Mouse (Mus musculus): Measurements from ENCODE around the gene Kcnmb2. TPM values are rescaled to one million over a fixed set of nuclear protein-coding genes. Genes with fewer than 3 reads are reported as not detected.

The Kcnmb2 gene
- polyA plus RNA-seq, 1 experiment from 2014 or later, result 0.42 TPM

DNA sequence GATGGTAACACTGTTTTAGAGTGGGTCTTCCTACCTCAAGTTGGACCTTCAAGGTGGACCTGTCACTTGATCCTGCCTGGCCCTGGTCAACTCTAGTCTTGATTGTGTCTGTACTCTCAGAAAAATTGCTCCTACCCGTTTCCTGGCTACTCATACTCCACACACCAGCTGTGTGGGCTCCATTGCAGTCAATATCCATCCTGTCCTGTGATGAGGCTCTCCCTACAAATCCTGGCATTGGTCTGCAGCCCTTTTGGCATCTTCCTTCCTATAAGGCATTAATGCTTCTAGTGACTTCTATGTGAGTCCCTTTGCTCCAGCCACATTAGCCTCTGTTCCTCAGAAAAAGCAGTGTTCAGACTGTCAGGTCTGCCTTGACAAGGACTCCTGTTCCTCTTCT is 228.4 kb downstream of the Kcnmb2 start:
- ATAC-seq (replicated peaks; ENCODE audit: insufficient number of reproducible peaks, low FRiP score, low TSS enrichment), result no peak

DNA sequence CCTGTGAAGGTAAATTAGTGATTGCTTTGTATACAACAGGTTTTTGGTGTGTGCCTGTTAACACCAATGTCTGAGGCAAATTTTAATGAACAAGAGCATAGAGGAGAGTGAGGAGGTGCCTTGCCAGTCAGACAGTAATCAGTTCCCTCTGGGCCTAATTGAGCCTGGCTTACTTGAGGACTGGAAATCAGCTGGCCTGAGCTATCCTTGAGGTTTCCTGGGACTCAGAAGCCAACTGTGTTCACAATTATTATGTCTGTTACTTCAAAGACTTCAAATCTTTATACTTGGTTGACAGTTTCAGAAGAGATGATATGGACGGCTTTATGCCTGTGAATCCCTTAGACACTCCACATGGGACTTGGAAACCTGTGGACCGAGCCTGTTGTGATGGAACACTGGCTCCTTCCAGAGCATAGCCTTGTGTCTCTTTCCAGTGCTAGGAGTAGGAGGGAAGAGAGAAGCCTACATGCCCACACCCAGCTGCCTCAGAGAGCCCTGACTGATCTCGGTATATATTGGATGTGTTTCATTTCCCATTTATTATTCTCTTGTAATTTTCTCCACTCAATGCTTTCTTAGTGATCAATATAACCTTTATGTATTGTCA is 230.2 kb downstream of the Kcnmb2 start:
- Histone ChIP-seq H3K9me3 (replicated peaks; ENCODE audit: control insufficient read depth, low read length) (no peaks in the 10 kb centered on the region), H3K4me1 (ENCODE audit: control insufficient read depth, insufficient read depth, low read length) (no peaks in the 10 kb centered on the region), H3K4me3 (ENCODE audit: low read depth, low read length) (no peak overlapping the region), H3K27ac (ENCODE audit: low read depth, low read length) (no peak overlapping the region), H3K9ac (ENCODE audit: low read depth, low read length) (no peak overlapping the region), H3K36me3 (ENCODE audit: control insufficient read depth, insufficient read depth, low read length) (no peaks in the 10 kb centered on the region), H3K4me2 (no peak overlapping the region), H3K27me3 (ENCODE audit: control insufficient read depth, insufficient read depth, low read length) (no peaks in the 10 kb centered on the region)
- 81% methylated on average over 3 of the region's 3 CpGs for WGBS (ENCODE audit: insufficient replicate concordance)
- no peak for ATAC-seq (replicated peaks; ENCODE audit: insufficient number of reproducible peaks, low FRiP score, low TSS enrichment)

More for the DNA sequence above, 228.4 kb downstream of the Kcnmb2 start:
- H3K9ac ChIP-seq (ENCODE audit: low read depth, low read length), result no peak overlapping the region
- no peak overlapping the region for H3K4me3 ChIP-seq (ENCODE audit: low read depth, low read length)
- WGBS (ENCODE audit: insufficient replicate concordance), result 60% methylated on average over 1 of the region's 1 CpGs
- H3K4me1 ChIP-seq (ENCODE audit: control insufficient read depth, insufficient read depth, low read length), result no peaks in the 10 kb centered on the region
- no peak overlapping the region for H3K27ac ChIP-seq (ENCODE audit: low read depth, low read length)
- H3K27me3 ChIP-seq (ENCODE audit: control insufficient read depth, insufficient read depth, low read length), result no peaks in the 10 kb centered on the region
- H3K9me3 ChIP-seq (replicated peaks; ENCODE audit: control insufficient read depth, low read length), result no peaks in the 10 kb centered on the region
- no peak overlapping the region for H3K4me2 ChIP-seq
- H3K36me3 ChIP-seq (ENCODE audit: control insufficient read depth, insufficient read depth, low read length), result no peaks in the 10 kb centered on the region

- Histone ChIP-seq H3K36me3 (ENCODE audit: control insufficient read depth, insufficient read depth, low read length) (no peaks in the 10 kb centered on the region), H3K4me1 (ENCODE audit: control insufficient read depth, insufficient read depth, low read length) (no peaks in the 10 kb centered on the region), H3K27ac (ENCODE audit: low read depth, low read length) (no peak overlapping the region), H3K4me3 (ENCODE audit: low read depth, low read length) (no peak overlapping the region), H3K27me3 (ENCODE audit: control insufficient read depth, insufficient read depth, low read length) (no peaks in the 10 kb centered on the region), H3K4me2 (no peak overlapping the region), H3K9me3 (replicated peaks; ENCODE audit: control insufficient read depth, low read length) (no peaks in the 10 kb centered on the region), H3K9ac (ENCODE audit: low read depth, low read length) (no peak overlapping the region)
- WGBS (ENCODE audit: insufficient replicate concordance), result 78% methylated on average over 5 of the region's 5 CpGs
- no peak for ATAC-seq (replicated peaks; ENCODE audit: insufficient number of reproducible peaks, low FRiP score, low TSS enrichment)
These were observed 241.9 kb downstream of the Kcnmb2 start for GRCm38 (mm10) chr3:32144194-32144593.

DNA sequence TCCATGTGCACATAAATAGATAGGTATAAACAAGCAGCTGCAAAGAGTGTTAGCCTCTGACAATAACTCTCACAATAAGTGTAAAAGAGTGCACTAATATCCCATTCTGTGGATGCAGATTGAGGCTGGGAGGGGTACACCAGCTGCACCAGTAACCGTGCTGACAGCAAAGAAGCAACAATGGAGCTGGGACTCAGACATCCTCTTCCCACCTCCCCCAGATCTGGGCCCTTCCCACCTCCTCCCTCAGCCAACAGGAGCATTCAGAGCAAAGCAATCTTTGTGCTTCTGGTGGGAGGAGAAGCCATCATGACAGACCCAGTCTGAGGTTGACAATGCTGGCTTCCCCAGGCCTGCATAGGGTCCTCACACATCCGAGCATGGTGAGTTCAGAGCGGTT is 242.3 kb downstream of the Kcnmb2 start:
- Histone ChIP-seq H3K27ac (ENCODE audit: low read depth, low read length) (no peak overlapping the region), H3K4me2 (no peak overlapping the region), H3K27me3 (ENCODE audit: control insufficient read depth, insufficient read depth, low read length) (no peaks in the 10 kb centered on the region), H3K4me1 (ENCODE audit: control insufficient read depth, insufficient read depth, low read length) (no peaks in the 10 kb centered on the region), H3K36me3 (ENCODE audit: control insufficient read depth, insufficient read depth, low read length) (no peaks in the 10 kb centered on the region), H3K4me3 (ENCODE audit: low read depth, low read length) (no peak overlapping the region), H3K9me3 (replicated peaks; ENCODE audit: control insufficient read depth, low read length) (no peaks in the 10 kb centered on the region), H3K9ac (ENCODE audit: low read depth, low read length) (no peak overlapping the region)
- WGBS (ENCODE audit: insufficient replicate concordance), result 53% methylated on average over 3 of the region's 3 CpGs
- ATAC-seq (replicated peaks; ENCODE audit: insufficient number of reproducible peaks, low FRiP score, low TSS enrichment), result no peak

DNA sequence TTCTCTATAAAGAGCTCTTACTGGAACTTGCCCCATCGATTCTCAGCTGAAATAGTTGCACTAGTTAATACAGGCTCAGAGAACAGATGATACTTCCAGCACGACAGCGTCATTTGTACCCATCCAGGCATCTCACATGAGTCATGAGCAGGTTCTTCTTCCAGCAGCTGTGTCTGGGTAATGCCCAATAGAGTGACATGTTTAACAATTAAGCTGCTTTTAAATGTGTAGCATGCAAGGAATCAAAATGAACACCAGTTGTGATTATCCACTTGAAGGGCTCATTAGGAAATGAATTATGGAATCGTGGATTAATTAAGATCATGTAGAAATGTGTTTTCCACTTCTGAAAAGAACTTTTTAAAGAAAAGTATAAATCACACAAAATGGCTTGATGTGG is 245.4 kb downstream of the Kcnmb2 start:
- no peak overlapping the region for H3K9ac ChIP-seq (ENCODE audit: low read depth, low read length)
- no peaks in the 10 kb centered on the region for H3K27me3 ChIP-seq (ENCODE audit: control insufficient read depth, insufficient read depth, low read length)
- H3K4me3 ChIP-seq (ENCODE audit: low read depth, low read length), result no peak overlapping the region
- H3K4me1 ChIP-seq (ENCODE audit: control insufficient read depth, insufficient read depth, low read length), result no peaks in the 10 kb centered on the region
- H3K9me3 ChIP-seq (replicated peaks; ENCODE audit: control insufficient read depth, low read length), result no peaks in the 10 kb centered on the region
- WGBS (ENCODE audit: insufficient replicate concordance), result 72% methylated on average over 4 of the region's 4 CpGs
- H3K27ac ChIP-seq (ENCODE audit: low read depth, low read length), result no peak overlapping the region
- no peak for ATAC-seq (replicated peaks; ENCODE audit: insufficient number of reproducible peaks, low FRiP score, low TSS enrichment)
- H3K4me2 ChIP-seq, result no peak overlapping the region
- H3K36me3 ChIP-seq (ENCODE audit: control insufficient read depth, insufficient read depth, low read length), result no peaks in the 10 kb centered on the region

DNA sequence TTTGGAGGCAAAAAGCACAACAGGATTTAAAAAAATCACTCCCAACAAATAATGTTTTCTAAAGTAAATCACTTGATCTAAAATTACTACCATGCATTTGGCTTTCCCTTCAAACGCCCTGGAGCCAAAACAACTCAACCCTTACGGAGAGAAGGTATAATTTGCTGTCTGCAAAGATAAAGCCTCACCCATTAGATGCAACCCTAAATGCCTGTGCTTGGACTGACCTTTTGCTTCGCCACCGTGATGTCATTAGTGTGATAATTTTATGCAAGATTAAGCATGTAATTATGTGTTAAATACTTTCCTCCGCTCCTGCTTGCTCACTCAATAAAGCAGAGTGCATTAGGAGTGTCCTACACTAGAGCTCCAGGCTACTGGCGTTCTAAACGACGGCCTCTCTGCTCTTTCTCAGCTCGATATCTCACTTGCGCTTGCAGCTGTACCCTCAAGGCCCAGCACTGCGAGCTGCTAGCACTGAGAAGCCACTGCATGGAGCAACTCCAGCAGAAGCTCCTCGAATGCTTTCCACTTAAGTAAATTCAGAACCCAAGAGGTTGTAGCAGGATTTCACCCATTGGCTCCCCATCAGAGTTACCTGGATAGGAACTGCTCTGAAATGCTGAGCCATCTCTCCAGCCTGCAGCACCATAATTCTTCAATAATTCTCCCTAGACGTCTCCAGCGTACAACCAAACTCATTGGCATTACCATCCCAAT is 247.7 kb downstream of the Kcnmb2 start:
- Histone ChIP-seq H3K9me3 (replicated peaks; ENCODE audit: control insufficient read depth, low read length) (no peaks in the 10 kb centered on the region), H3K27ac (ENCODE audit: low read depth, low read length) (no peak overlapping the region), H3K36me3 (ENCODE audit: control insufficient read depth, insufficient read depth, low read length) (no peaks in the 10 kb centered on the region), H3K9ac (ENCODE audit: low read depth, low read length) (no peak overlapping the region), H3K4me3 (ENCODE audit: low read depth, low read length) (no peak overlapping the region), H3K4me2 (no peak overlapping the region), H3K27me3 (ENCODE audit: control insufficient read depth, insufficient read depth, low read length) (no peaks in the 10 kb centered on the region), H3K4me1 (ENCODE audit: control insufficient read depth, insufficient read depth, low read length) (no peaks in the 10 kb centered on the region)
- ATAC-seq (replicated peaks; ENCODE audit: insufficient number of reproducible peaks, low FRiP score, low TSS enrichment), result no peak
- 74% methylated on average over 14 of the region's 14 CpGs for WGBS (ENCODE audit: insufficient replicate concordance)

DNA sequence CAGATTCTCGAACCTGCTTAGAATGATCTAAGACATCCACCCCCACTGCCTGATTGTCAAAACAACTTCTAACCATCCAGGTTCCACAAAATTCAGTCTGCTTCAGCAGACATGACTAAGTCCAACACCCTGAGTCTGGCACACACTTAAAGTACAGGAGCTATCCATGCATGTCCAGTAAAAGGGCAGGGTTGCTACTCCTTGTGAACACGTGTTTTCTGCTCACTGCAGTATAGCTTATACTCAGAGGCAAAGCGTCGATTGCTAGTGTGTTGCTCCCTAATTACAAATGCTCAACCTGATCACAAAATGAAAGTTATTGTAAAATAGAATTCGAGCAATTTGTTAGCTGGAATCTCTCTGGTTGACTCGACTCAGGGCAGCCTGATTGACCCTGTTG is 278.2 kb downstream of the Kcnmb2 start:
- H3K4me2 ChIP-seq, result no peak overlapping the region
- no peak for ATAC-seq (replicated peaks; ENCODE audit: insufficient number of reproducible peaks, low FRiP score, low TSS enrichment)
- H3K4me1 ChIP-seq (ENCODE audit: control insufficient read depth, insufficient read depth, low read length), result no peaks in the 10 kb centered on the region
- H3K36me3 ChIP-seq (ENCODE audit: control insufficient read depth, insufficient read depth, low read length), result no peaks in the 10 kb centered on the region
- no peaks in the 10 kb centered on the region for H3K27me3 ChIP-seq (ENCODE audit: control insufficient read depth, insufficient read depth, low read length)
- WGBS (ENCODE audit: insufficient replicate concordance), result 69% methylated on average over 6 of the region's 6 CpGs
- H3K9ac ChIP-seq (ENCODE audit: low read depth, low read length), result no peak overlapping the region
- H3K4me3 ChIP-seq (ENCODE audit: low read depth, low read length), result no peak overlapping the region
- no peak overlapping the region for H3K27ac ChIP-seq (ENCODE audit: low read depth, low read length)
- no peaks in the 10 kb centered on the region for H3K9me3 ChIP-seq (replicated peaks; ENCODE audit: control insufficient read depth, low read length)

DNA sequence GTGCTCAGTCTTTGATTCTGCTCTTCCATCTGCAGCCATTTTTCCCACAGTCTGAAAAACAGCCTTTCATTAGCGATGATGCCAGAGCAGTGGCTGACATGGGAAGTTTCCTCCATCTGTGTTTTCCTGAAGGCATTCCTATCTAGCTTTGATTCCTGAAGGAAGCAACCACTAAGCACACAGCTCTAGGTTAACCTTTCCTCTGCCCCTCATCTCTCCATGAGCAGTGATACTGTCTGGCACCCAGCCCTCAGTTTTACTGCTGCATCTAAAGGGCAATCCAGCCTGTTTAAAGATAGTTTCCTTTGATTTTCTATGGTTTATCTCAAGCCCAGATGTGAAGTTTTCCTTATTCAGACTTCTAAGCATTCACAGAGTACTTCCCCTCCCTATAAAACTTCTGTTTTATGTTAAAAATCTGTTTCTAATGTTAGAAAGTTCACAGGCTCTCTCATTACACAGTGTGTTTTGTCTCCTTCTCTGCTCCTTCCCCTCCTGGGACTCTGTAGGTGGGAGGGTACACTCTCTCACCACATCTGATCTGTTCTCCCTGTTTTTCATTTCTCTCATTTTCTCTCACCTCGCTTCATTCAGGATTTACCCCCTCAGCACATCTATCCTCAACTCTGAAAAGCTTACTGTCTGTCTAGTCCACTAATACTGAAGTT is 283.7 kb downstream of the Kcnmb2 start:
- no peaks in the 10 kb centered on the region for H3K36me3 ChIP-seq (ENCODE audit: control insufficient read depth, insufficient read depth, low read length)
- H3K4me1 ChIP-seq (ENCODE audit: control insufficient read depth, insufficient read depth, low read length), result no peaks in the 10 kb centered on the region
- H3K27ac ChIP-seq (ENCODE audit: low read depth, low read length), result no peak overlapping the region
- no peak for ATAC-seq (replicated peaks; ENCODE audit: insufficient number of reproducible peaks, low FRiP score, low TSS enrichment)
- H3K27me3 ChIP-seq (ENCODE audit: control insufficient read depth, insufficient read depth, low read length), result no peaks in the 10 kb centered on the region
- H3K4me3 ChIP-seq (ENCODE audit: low read depth, low read length), result no peak overlapping the region
- H3K9ac ChIP-seq (ENCODE audit: low read depth, low read length), result no peak overlapping the region
- 61% methylated on average over 2 of the region's 2 CpGs for whole genome bisulfite sequencing (ENCODE audit: insufficient replicate concordance)
- H3K4me2 ChIP-seq, result no peak overlapping the region
- no peaks in the 10 kb centered on the region for H3K9me3 ChIP-seq (replicated peaks; ENCODE audit: control insufficient read depth, low read length)

All from heart, embryonic 11.5 days (tissue).